Mouse (Mus musculus) stomach, embryonic 14.5 days (tissue): ENCODE measurements around the gene Gm20388. TPM values are rescaled to one million over a fixed set of nuclear protein-coding genes. Genes with fewer than 3 reads are reported as not detected.

Experiments
- ATAC-seq: fragments of 200-750 bp; cut with Nextera tagmentation; 2 replicates; pipeline ENCODE4 v1.8.0; 2017; ENCODE audit warnings: low read depth, moderate TSS enrichment; ENCODE audit not compliant: insufficient number of reproducible peaks, insufficient read depth, low FRiP score
- H3K27ac ChIP-seq: fragments of 300-500 bp; sonication (generic); 2 replicates; pipeline ENCODE4 v1.5.1; 2014; ENCODE audit warnings: mild to moderate bottlenecking, low read length, moderate library complexity, mixed read lengths
- H3K27me3 ChIP-seq: fragments of 300-500 bp; sonication (generic); 2 replicates; pipeline ENCODE4 v1.6.1; 2014; ENCODE audit warnings: low read length, control low read depth, mixed read lengths; ENCODE audit not compliant: control insufficient read depth, insufficient read depth
- H3K36me3 ChIP-seq: fragments of 300-500 bp; sonication (generic); 2 replicates; pipeline ENCODE4 v1.6.1; 2014; ENCODE audit warnings: mild to moderate bottlenecking, control low read depth, low read length, moderate library complexity, mixed read lengths; ENCODE audit not compliant: control insufficient read depth, insufficient read depth
- H3K4me1 ChIP-seq: fragments of 300-500 bp; sonication (generic); 2 replicates; pipeline ENCODE4 v1.6.1; 2014; ENCODE audit warnings: low read length, control low read depth, mixed read lengths; ENCODE audit not compliant: control insufficient read depth, insufficient read depth
- H3K4me2 ChIP-seq: fragments of 300-500 bp; sonication (generic); replicated peaks from 2 replicates; pipeline ENCODE4 v1.6.1; 2014; ENCODE audit warnings: low read depth, low read length, control low read depth
- H3K4me3 ChIP-seq: fragments of 300-500 bp; sonication (generic); 2 replicates; pipeline ENCODE4 v1.5.1; 2014; ENCODE audit warnings: low read depth, low read length, control low read depth
- H3K9ac ChIP-seq: fragments of 300-500 bp; sonication (generic); replicated peaks from 2 replicates; pipeline ENCODE4 v1.6.1; 2014; ENCODE audit warnings: low read depth, mild to moderate bottlenecking, control low read depth, low read length, moderate library complexity, mixed read lengths
- H3K9me3 ChIP-seq: fragments of 300-500 bp; sonication (generic); 2 replicates; pipeline ENCODE4 v1.6.1; 2016; ENCODE audit warnings: low read depth, low read length, control low read depth; ENCODE audit not compliant: control insufficient read depth
- WGBS: fragments of 180-500 bp; shearing (Covaris S2); extraction: QIAGEN DNeasy Blood & Tissue Kit; methylation state at CpG from one replicate; pipeline ENCODE4 v1.1.7; 2014; 5-methylcytosine and 5-hydroxymethylcytosine counted together
- polyA plus RNA-seq: library from polyadenylated mRNA; unstranded; fragments of >200 nt; fragmentation: Nextera tagmentation; extraction: Ambion mirVana; gene quantifications from 2 replicates; pipeline ENCODE4 v1.2.1, GENCODE M21; 2014

Gene Gm20388
- polyA plus RNA-seq, 1 experiment from 2014 or later = 11.4 TPM

DNA sequence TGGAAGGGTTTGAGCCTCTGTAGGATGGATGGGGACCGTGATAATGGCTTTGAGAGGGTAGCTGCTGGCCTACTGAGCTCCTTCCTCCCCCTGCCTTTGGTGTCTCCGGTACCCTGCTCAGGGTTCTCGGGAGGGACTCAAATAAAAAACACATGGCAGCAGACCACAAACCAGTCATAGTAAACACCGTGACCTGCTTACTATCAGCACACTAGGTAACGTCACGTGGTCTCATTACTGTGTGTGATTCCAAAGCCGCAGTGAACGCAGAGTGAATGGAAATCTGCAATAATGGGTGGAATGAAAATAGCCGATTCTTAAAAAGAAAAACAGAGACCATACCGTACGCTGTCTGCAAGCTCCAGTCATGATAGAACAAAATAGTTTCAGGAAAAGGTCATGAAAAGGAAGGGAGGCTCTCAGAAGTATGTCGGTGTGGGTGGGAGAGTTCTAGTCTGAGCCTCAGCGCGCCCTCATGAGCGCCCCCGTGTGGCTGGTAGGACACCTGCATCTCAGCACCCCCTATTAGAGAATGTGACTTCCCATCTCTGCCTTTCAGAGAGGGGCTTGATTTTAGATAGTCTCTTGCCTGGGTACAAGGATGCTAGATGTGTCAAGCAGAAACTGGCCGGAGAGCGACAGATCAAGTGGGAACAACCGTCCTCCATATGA, 4436.3 kb downstream of the Gm20388 start:
- H3K9ac ChIP-seq = no peak overlapping the region
- WGBS = 44% methylated on average over 19 of the region's 19 CpGs
- no peak overlapping the region for H3K27ac ChIP-seq
- H3K4me2 ChIP-seq = no peak overlapping the region
- H3K36me3 ChIP-seq = peaks cover 16% of the 10 kb centered on the region; the same call in 1 of the 2 replicates
- 0 out of 2 replicates have a peak, but pooled peaks have one; percentile 16 for ATAC-seq
- H3K4me1 ChIP-seq = no peaks in the 10 kb centered on the region
- H3K27me3 ChIP-seq = no peaks in the 10 kb centered on the region
- H3K9me3 ChIP-seq = no peaks in the 10 kb centered on the region
- no peak overlapping the region for H3K4me3 ChIP-seq

DNA sequence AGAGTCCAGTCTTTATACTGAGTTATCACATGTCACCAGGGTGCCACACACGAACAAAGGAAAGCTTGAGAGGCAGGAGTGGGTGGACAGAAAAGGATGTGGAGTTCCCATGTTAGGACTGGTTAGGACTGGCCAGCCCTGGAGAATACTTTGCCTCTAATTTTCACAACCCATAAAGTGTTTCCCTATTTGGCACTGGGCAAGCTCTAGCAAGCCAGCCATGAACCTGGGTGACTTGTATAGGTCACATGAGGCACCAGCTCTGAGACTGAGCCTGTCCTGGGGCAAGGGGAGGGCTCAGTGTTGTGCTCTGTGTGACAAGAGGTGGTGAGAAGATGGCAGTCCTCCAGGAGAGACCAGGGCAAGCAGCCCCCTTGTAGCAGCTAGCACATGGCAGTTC, 4437.4 kb downstream of the Gm20388 start:
- Histone ChIP-seq H3K4me1 (no peaks in the 10 kb centered on the region), H3K9ac (no peak overlapping the region), H3K27ac (no peak overlapping the region), H3K27me3 (no peaks in the 10 kb centered on the region), H3K36me3 (peaks cover 16% of the 10 kb centered on the region; the same call in 1 of the 2 replicates), H3K9me3 (no peaks in the 10 kb centered on the region), H3K4me2 (no peak overlapping the region), H3K4me3 (no peak overlapping the region)
- WGBS = 45% methylated on average over 1 of the region's 1 CpGs
- ATAC-seq = no peak

DNA sequence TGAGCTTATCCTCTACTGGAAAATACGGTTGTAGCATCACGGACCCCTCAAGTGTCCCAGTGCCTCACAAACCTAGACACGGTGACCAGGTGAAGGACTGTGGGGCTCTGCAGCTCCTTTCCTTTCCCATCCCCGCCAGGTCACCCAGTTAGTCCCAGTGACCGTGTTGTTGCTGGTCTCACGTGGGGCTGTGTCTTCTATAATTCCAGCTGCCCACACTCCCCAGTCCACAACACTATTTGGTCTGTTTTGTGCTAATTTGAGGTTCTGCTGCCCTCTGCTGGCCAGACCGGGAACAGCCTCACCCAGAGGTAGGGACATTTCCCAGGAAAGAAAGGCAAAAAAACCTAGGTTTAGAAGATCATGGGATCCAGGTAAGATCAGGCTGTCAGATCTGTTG, 4439.0 kb downstream of the Gm20388 start:
- no peak overlapping the region for H3K27ac ChIP-seq
- no peak overlapping the region for H3K9ac ChIP-seq
- peaks cover 6% of the 10 kb centered on the region; the same call in 1 of the 2 replicates for H3K36me3 ChIP-seq
- no peak for ATAC-seq
- no peak overlapping the region for H3K4me2 ChIP-seq
- H3K4me3 ChIP-seq = no peak overlapping the region
- WGBS = 38% methylated on average over 7 of the region's 7 CpGs
- H3K4me1 ChIP-seq = no peaks in the 10 kb centered on the region
- no peaks in the 10 kb centered on the region for H3K9me3 ChIP-seq
- H3K27me3 ChIP-seq = no peaks in the 10 kb centered on the region

DNA sequence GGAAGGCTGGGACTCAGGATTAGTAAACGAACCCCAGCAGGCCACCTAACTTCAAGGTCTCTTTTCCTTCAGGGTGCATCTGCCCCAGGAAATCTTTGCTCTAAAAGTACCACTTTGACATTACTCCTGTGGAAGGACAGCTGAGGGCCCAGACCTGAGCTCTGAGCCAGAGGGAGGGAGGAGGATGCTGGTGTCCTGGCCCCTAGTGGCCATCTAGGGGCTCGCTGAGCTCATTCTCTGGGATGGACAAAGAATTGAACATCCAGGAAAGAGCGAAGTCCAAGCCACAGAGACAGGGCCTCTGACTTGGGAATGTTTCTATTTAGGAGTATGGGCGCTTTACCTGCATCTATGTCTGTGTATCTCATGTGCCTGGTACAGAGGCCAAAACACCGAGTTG, 4441.0 kb downstream of the Gm20388 start:
- Histone ChIP-seq H3K27ac (no peak overlapping the region), H3K9me3 (no peaks in the 10 kb centered on the region), H3K4me1 (no peaks in the 10 kb centered on the region), H3K4me3 (no peak overlapping the region), H3K9ac (no peak overlapping the region), H3K36me3 (no peaks in the 10 kb centered on the region), H3K27me3 (no peaks in the 10 kb centered on the region), H3K4me2 (no peak overlapping the region)
- 63% methylated on average over 5 of the region's 5 CpGs for whole genome bisulfite sequencing
- ATAC-seq = no peak

DNA sequence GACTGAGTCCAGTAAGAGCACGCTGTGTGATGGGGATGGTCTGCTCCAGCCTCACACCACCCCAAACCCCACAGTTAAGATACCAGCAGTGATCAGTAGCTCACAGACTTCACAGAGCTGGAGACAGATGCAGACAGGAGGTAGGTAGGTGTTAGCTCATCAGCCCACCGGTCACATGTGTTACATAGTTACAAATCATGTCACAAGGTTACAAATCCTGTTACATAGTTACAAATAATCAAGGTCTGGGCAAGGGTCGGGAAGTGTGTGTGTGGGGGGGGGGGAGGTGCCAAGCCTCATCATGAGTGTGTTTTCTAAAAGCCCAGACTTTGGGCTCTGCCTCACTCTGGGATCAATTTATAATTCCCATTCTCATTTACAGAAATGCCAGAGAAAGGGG, 4450.3 kb downstream of the Gm20388 start:
- H3K4me3 ChIP-seq = no peak overlapping the region
- no peaks in the 10 kb centered on the region for H3K4me1 ChIP-seq
- no peaks in the 10 kb centered on the region for H3K9me3 ChIP-seq
- H3K36me3 ChIP-seq = no peaks in the 10 kb centered on the region
- 59% methylated on average over 3 of the region's 3 CpGs for WGBS
- ATAC-seq = no peak
- no peak overlapping the region for H3K9ac ChIP-seq
- H3K4me2 ChIP-seq = no peak overlapping the region
- no peak overlapping the region for H3K27ac ChIP-seq
- H3K27me3 ChIP-seq = no peaks in the 10 kb centered on the region

DNA sequence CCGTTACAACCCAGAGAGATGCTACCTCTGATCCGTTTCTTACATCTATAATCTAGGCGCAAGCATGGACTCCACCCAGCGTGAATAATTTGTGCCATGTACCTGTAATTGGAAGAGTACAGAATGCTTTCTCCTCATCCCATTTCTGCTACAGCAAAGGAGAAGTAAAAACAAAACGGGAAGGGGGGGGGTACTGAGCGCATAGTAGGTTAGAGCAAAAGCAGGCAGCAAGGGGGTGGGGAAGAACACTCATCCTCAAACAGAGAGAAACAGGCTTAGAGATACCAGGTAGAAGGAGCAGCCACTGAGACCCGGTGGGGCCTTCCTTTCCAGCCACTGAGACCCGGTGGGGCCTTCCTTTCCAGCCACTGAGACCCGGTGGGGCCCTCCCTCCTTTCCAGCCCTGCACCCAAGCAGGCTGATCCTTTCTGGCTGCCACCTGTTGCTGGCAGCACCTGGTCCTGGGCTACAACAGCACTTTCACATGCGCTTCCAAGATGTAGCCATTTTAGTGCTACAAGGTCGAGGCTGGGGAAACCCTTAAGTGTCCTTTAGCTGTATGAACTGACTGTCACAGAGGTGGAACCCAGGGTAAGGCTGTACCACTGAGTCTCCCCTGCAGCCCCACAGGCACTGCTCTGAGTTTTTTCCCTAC, 4451.3 kb downstream of the Gm20388 start:
- H3K27me3 ChIP-seq = no peaks in the 10 kb centered on the region
- no peak for ATAC-seq
- no peaks in the 10 kb centered on the region for H3K4me1 ChIP-seq
- H3K36me3 ChIP-seq = no peaks in the 10 kb centered on the region
- WGBS = 82% methylated on average over 11 of the region's 11 CpGs
- no peak overlapping the region for H3K9ac ChIP-seq
- H3K27ac ChIP-seq = no peak overlapping the region
- H3K9me3 ChIP-seq = no peaks in the 10 kb centered on the region
- no peak overlapping the region for H3K4me3 ChIP-seq
- no peak overlapping the region for H3K4me2 ChIP-seq

DNA sequence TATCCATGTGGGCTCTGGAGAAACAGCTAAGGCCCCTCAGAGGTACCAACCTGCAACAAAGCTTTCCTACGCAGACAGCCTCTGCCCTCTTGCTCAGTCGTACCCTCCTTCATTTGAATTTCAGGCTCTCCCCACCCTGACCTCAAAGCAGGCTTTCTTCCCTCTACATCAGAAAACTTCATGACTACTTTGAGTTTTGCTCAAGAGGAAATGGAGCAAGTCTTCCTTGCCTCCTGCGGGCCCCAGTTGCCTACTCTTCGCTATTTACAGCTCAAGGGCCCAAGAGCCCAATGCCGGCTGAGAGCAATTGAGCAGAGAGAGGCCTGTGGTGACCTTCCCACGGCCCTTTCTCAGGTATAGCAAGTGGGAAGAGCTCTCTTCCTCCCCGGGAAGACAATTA, 4451.9 kb downstream of the Gm20388 start:
- Histone ChIP-seq H3K4me1 (no peaks in the 10 kb centered on the region), H3K9me3 (no peaks in the 10 kb centered on the region), H3K4me3 (no peak overlapping the region), H3K4me2 (no peak overlapping the region), H3K27me3 (no peaks in the 10 kb centered on the region), H3K9ac (no peak overlapping the region), H3K36me3 (no peaks in the 10 kb centered on the region), H3K27ac (no peak overlapping the region)
- no peak for ATAC-seq
- WGBS = 85% methylated on average over 7 of the region's 7 CpGs

DNA sequence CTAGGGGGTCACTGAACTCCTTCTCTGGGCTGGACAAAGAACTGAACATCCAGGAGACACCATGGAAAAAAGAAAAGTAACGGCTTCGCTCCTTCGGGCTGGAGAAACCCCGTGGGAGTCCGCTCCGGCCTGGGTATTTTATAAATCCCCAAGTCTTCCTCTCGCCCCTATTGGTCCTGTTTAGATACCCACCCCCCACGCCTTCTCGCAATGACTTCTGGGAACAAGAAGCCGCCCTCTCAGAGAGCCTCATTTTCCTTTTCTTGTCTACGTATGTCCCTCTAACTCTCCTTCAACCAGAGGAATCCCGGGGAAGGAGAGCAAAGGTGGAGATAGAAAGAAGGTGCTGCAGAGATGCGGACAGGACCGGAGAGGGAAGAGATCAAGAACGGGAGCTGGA, 4452.7 kb downstream of the Gm20388 start:
- Histone ChIP-seq H3K27me3 (no peaks in the 10 kb centered on the region), H3K27ac (no peak overlapping the region), H3K9ac (no peak overlapping the region), H3K9me3 (no peaks in the 10 kb centered on the region), H3K4me2 (no peak overlapping the region), H3K4me3 (no peak overlapping the region), H3K4me1 (no peaks in the 10 kb centered on the region), H3K36me3 (no peaks in the 10 kb centered on the region)
- ATAC-seq = no peak
- 89% methylated on average over 15 of the region's 15 CpGs for WGBS
